Mouse (Mus musculus): ENCODE data around the gene Mfsd13b.

GRCm38 (mm10) chr7:120977063-120977462 lies 5.2 kb upstream of the Mfsd13b start:
- TF ChIP-seq GATA1 (IDR thresholded peaks at IDR 0.05; ENCODE audit: low read length): no peak
- no peak for TF ChIP-seq TAL1 (IDR thresholded peaks at IDR 0.05; ENCODE audit: low read length)
